Mouse (Mus musculus) ovary, adult 18-20 months (tissue): ENCODE measurements around the gene Lpp.

Experiments
- DNase-seq: peaks from one replicate; pipeline ENCODE4 v3.0.0; 2022; ENCODE audit warnings: low spot score, mixed read lengths

The Lpp gene

DNA sequence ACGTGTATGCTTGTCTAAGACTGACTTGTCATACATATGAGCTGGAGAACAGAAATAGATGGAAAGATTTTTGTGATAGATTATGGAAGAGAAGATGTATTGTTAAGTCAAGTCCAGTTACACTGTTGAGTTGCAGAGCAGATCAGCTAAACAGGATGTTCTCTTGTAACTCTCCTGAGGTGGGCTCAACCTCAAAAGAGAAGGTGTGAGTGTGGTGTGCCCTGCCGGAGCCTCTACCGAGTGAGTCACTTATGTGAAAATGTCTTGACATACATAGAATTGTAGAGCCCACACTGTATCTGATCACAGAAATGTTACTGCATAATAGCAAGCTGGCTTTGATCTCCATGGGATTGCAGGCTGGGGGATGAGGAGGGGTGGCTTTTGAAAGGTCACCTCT is 310.9 kb downstream of the Lpp start:
- DNase-seq, result no peak

DNA sequence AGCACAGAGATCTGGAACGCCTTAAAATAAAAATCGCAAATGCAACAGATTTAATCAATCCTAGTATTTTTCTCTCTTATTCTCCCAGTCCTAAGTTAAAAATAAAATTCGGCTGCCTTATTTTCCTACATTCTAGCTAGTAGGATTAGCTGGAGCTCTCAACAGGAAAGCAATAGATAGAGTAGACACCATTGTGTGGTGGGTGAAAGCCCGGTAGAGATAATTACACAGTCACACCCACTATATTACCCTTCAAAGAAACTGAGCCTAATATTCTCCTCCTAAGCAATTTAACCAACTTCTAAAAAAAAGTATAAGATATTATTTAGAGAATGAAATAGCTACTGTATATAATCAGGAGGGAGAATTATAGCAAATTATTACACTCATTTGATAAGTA is 330.3 kb downstream of the Lpp start:
- DNase-seq, result no peak

DNA sequence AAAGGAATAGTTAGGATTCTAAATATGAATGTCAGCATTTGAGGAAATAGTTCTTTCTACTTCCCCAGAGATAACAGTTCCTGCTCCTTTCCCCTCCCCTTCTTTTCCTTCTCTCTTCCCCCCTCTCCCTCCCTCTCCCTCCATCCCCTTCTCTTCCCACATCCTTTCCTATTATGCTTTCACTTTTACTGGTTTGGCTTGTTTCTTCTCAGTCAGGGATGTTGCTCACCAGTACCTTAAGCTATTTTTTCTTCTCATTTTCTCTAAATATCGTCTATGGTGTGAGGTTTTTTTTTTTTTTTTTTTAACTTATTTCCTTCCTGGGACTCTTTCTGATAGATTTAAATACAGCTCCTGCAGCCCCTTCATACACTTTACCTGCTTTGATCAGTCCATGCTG is 339.4 kb downstream of the Lpp start:
- no peak for DNase-seq

DNA sequence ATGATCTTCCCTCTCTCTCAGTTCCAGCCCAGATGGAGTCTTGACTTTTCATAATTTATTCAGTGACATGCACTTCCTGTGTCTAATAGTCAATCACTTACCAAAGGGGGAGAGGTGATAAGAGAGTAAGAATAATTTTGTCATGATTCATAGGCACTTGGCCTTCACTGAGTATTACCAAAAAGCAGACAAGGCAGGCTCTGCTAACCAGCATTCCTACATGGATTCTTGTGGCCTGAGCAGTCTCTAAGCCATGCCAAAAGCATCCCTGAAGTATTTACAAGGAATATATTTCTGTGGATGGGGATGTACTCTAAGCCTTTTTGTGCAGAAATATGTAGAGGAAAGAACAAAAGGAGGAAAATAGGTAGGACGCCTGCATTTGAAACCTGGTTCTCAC is 340.0 kb downstream of the Lpp start:
- no peak for DNase-seq

DNA sequence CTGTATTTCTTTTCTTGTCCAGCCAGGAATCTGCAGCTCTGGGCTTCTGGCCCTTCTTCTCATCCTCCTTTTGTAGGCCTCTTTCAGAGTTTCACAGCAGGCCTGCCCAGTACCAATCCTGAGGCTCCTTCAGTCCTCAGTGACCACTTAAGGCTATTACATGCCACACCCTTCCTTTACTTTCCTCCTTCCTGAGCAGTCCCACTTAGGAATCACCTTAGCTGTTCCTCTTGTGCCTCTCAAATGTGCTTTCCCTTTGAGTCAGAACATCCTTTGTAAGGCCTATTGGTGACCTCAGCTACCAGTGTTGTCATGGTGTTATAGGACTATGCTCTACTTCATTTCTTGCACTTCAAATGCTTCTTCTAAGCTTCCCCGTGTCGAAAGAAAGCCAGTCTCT is 342.4 kb downstream of the Lpp start:
- no peak for DNase-seq

DNA sequence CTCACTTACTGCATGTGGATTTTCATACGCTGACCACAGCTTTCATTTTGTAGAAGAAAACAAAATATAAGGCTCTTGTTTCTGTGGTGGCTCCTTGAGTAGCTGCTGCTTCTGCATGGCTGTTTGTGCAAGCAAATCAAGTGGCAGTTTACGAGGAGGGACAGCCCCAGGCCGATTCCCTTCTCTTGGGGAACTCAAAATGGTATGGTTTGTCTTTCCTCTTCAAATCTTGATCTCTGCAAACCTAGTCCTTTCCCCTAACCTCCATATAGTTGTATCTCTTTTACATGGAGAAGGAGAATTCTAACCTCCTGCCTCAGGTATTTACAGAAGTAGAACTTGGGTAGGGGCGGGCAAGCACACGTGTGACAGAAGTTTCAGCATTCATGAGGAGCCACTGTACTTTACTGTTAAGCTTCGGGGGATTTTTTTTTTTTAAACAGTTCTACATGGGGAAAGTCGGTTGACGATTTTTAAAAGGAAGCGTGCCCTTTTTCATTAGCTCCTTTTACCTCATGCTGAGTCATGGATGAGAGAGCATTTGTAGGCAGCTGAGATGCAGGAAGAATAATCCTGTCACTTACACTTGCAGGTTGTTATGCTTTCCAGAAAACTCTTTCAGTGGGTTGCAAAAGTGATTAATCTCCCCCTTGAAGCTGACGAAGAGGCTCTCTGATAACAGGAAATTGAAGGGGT is 344.2 kb downstream of the Lpp start:
- DNase-seq, result no peak

DNA sequence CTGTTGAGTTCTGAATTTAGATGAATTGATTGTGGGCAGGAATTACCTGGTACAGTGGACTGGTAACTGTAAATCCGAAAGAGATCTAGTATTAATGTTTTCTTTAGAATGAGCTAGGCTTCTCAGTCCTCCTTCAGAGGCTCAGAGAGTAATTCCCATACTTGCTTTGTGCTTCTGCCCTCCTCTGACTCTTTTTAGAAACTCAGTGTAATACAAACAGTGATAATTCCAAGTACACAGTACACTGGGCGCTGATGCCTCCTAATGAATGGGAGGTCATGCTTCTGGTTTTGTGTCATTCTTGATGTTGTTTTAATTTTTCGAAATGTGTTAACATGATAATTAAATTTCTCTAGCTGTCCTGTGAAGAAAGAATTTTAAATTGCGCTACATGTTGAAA is 347.4 kb downstream of the Lpp start:
- DNase-seq, result no peak

DNA sequence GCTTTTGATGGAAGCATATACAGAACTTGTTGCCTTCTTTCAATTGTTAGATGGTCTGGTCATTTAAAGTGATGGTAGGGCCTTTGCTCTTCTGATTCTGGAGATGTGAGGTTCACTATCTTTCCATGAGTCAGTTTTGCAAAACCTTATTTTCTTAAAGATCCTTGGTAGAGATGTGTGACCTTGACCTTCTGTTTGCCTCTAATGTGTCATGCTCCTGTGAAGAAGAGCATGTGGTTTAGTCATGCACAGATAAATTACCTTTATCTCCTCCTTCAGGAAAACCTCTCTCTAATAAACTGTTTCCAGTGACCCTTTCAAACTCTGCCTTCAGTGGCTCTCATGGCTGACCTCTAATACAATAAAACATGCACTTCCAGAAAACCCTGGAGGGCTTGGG is 356.5 kb downstream of the Lpp start:
- no peak for DNase-seq

DNA sequence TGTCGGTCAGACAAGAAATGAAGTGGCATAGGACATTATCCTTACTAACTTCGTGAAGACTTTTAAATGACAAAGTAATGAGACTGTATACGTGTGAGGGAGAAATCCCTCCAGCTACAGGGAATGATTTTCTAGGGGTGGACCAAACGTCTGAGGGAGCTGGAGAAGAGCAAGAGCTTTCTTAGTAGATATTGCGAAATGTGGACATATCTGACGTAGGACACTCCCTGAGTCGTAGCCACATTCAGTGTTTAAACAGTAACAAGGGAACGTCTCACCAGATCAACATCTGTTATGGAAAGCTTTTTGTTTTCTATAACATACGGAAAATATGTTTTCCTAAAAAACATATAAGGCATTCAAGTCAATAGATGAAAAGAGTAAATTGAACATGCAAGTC is 362.8 kb downstream of the Lpp start:
- DNase-seq, result no peak

DNA sequence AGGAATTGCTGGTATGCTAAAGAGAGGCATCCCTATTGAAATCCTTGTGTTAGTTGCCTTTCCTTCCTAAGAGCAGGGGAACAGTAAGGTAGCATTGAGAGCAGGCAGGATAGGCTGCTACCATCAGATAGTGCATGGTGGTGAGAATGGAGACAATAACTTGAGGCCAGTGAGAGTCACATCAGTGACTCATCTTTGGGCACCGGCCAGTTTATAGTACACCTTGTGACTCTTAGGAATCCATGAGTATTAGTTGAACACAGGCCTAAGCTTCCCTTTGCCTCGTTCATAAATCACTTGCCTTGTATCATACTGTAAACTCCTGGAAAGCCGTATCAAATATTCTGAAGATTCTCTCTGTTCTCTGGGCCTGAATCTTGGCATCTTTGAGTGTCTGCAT is 372.7 kb downstream of the Lpp start:
- no peak for DNase-seq

DNA sequence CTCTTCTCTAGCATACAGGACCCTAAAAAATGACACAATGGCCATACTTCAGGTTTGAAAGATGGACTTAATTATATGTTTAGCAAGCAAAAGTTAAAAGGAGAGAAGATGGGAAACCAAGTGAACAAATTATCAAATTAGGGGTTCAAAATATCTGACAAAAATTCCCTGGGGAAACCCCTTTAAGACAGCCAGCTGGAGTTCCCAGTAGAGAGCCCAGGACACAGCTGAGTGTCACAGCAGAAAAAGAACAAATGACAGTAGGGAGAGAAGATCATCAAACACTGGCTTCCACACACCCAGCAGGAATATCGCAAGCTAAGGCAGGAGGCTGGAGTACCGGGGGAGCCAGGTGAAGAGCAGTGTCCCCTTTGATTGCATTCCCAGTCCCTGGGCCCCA is 373.3 kb downstream of the Lpp start:
- DNase-seq, result no peak

DNA sequence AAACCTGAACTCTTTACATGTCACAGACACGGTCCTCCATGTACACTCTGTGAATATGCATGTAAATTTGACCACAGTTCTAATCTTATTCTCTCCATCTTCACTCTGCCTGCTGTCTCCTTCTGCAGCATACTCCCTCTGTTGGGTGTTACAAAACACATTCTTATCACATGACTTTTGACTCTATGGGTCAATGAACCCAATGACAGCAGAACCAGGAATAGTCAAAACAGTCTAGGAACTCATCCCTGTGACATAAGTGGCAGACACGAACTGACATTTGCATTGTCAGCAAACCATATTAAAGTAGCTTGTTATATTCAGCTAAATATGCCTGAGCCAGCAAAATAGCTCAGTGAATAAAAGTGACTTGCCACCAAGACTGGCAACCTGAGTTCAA is 383.7 kb downstream of the Lpp start:
- no peak for DNase-seq

DNA sequence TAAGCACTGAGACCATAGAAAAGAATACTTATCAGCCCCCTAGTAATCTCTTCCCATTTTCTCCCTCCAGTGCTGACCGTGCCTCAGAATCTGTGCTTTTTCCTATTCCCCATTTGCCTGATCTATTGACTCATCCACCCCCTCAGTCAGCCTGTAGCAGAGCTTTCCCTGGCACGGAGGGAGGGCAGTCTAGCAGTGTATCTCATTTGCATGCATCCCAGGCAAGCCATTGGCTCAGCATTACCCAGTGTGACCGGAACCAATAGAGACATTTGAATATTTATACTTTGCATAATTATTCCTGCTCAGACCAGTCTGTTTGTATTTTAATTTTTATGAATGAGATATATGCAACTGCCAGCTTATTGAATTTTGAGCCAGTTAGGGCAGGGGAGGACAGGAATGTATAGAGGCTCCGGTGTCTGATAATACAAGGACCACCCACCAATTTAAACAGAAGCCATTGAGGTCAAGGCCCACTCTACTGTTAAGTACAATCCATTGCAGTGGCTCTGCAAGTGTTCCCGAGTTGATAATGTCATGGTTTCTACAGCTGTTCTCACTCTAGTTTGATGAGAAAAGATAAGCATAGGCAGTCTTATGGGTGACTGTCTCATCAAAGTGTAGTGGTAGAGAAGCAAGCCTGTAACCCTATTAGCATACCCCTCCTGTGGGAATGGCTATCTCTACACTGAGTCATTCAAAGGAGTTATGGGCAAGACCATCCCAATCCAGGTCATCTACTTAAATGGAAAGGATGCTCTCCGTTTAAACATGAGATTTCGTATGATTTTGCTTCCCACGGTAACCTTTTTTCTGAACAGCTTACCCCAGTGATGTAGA is 385.3 kb downstream of the Lpp start:
- no peak for DNase-seq

DNA sequence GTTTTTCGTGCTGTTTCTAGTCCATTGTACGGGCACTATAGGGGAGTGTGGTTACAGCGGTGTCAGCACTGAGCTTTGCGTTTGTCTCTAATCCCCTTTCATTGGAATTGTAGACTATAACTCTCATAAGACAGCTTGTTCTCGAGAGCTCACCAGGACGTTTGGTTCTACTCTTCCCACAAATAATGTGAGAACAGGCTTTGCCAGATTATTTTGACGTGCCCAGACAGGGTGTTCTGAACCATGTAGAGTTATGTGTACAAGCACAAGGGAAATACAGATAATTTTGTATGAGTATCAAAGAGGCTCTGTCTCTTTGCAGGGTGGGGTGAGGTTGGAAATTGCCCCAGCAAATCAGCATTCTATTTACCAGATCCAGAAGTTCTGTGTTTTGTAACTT is 387.2 kb downstream of the Lpp start:
- no peak for DNase-seq

DNA sequence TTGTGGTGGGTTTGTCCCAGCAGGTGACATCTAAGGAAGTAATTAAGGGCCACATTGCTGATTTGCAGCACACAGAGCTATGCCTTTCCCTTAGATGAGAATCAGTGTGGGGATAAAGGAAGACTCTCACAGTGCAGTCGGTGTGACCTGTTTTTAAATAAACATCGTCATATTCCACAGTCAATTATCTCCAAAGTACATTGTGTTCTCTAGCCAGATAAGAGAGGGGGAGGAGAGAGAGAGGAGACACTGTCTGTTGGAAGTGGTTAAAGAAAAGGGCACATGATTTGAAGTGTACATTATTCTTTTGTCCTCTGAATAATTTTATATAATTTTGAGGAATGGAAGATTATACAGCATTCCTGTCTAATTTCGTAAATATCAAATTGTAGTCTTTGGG is 388.6 kb downstream of the Lpp start:
- DNase-seq, result no peak

DNA sequence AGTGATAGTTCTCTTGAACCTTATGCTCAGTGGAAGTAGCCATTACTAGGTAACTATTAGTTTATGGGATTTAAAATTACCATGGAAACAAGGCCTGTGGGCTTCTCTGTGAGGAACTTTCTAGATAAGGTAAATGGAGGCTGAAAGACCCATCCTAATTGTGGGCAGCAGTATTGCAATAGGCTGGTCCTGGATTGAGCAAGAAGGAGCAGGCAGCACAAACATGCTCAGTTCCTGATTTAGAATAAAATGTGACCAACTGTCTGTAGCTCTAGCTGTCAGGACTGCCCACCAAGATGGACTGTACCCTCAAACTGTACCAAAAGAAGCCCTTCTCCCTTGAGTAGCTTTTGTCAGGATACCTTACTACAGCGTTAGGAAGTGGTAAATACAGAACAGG is 392.3 kb downstream of the Lpp start:
- no peak for DNase-seq

DNA sequence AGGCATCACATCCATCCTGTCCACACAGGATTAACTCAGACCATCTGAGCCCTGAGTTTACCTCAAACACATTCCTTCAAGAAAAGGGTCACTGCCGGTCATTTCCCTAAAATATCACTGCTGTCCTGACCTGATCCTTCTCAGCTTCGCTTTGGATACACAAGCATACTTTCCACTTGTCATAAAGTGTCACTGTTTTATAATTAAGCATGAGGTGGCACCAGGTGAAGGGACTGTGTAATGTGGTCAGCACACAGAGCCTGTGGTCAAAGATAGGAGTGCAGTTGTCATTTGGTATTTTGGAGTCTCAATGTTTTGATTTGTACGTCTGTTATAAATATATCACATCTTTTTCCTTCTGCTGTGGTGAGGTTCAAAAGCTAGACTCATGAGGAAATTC is 395.7 kb downstream of the Lpp start:
- no peak for DNase-seq

DNA sequence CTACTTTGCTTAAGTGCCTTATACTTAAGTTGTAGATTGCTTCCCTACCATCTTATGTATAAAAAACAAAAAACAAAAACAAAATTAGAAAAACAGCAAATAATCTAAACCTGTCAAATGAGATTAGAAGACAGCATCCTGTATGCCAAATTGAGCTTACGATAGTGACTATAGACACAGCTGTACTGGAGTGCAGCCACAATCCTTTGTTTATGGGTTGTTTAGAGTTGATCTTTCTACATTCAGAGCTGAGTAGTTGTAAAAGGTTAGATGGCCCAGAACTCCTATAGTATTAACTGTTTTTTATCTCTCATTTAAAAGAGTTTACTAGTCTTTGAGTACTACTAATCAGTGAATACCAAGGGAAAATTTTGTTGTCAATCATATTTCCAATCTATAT is 398.1 kb downstream of the Lpp start:
- no peak for DNase-seq

DNA sequence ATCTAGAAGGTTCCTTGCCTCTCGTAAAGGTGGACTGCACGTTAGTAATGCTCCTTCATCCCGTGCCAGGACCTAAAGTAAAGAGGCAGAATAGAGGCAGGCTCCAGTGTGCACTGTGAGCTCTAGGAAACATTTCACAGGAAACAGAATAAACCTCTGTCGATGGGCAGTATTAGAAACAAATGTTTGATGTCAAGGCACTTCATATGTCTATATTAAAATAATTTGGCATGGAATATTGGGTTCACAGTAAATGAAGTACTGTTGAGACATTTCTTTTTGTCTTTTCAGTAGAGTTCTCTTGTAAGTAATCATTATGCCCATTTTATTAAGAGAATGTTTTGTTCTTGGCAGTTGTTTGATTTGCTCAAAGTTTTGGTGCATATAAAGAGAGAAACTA is 398.7 kb downstream of the Lpp start:
- DNase-seq, result no peak

DNA sequence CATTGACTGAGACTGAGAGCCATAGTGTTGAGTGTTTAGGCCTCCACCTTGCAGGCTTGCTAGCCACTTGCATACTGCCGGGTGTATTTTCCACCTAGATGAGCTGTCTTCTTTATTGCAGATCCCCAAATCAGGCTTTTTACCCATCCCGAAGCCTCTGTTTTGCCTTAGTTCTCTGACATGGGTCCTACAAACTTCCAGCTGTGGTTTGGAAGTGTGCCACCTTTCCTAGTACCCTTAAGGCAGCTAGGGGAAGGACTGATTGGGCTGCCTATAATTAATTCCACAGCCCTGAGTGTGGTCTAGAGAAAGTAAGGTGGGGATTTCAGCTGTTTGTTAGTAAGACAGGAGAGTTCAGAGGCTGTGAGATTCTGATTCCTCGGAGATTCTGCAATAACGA is 399.5 kb downstream of the Lpp start:
- no peak for DNase-seq

DNA sequence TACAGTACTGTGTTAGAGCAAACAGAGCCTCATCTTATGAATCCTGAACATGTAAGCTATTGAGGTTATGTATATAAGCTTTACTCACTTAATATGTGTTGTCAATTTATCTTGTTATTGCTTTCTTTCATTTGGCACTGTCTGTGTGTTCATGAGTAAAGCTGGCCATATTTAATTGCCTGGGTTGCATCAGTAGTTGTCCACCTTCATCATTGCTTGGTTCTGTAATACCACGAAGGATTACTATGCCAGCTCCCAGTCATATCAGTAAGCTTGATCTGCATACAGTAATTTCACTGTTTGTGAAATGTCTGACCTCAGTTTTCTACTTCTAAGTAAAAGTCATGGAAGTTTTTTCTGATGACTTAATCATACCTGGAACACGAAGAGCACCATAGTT is 401.4 kb downstream of the Lpp start:
- DNase-seq, result no peak

DNA sequence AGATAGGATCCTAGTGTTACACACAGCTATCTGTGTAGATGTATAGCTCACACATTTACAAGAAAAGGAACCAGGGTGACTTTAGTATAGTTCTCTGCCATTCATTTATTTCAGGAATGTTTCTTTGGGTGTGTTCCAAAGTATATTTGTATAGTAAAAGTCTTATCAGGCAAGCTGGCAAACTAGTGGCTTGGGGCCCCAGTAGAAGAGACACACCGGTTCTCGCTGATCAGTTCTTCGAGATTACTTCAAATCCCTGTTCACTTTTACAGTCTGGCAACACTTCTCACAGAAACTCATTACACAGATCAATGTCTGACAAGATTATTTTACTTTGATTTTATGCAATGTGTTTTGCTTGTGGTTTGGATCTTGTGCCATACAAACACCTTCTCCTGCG is 408.0 kb downstream of the Lpp start:
- DNase-seq, result no peak

DNA sequence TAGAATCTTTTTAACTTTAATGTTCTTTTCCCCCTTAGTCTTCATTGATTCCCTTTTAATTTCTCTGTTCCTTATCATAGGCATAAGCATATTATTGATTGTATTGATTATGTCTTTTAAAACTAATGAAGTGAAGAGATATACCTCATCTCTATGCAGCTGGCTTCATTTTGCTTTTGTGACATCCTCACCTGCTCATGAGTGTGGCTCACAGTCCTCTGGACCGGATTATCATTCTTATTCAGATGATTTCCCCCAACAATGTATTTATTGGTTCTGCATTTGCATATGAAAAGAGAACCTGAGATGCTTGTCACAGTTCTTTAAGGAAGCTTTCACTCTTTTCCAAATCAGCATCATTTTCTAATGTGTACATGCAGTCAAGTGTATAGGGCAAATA is 408.5 kb downstream of the Lpp start:
- no peak for DNase-seq

DNA sequence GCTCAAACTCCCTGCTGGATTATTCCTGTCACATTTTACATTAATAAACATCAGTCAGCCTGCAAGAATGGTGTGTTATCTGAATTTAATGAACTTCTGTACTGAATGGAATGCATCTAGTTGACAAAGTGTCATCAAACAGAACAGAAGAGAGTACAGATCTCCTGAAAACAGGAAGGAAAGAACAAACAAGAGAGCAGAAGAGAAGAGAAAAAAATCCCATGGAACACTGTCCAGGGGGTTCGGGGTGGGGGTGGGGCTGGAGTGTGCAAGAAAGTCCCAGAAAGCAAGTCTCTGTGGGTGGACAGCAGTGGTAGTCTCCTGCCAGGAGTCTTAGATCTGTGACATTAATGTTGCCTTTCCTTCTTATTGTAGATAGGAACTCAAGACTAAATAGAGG is 412.8 kb downstream of the Lpp start:
- no peak for DNase-seq
